Mouse (Mus musculus) E14TG2a.4 (cell line): ENCODE measurements around the gene Cdh18.
"Not testable (repeated sequence)": the region's sequence is repeated elsewhere in the genome, so short reads cannot be mapped to it uniquely, and the experiment has no call there.

Experiments used
- H3K27me3 ChIP-seq: 2 replicates; pipeline ENCODE4 v1.6.1; 2014; ENCODE audit warnings: low read length, control low read depth; ENCODE audit not compliant: insufficient read depth
- H3K36me3 ChIP-seq: 2 replicates; pipeline ENCODE4 v1.6.1; 2014; ENCODE audit warnings: low read length, control low read depth; ENCODE audit not compliant: insufficient read depth
- H3K4me1 ChIP-seq: replicated peaks from 2 replicates; pipeline ENCODE4 v1.6.1; 2014; ENCODE audit warnings: low read depth, low read length, control low read depth
- H3K4me3 ChIP-seq: replicated peaks from 2 replicates; pipeline ENCODE4 v1.5.1; 2014; ENCODE audit warnings: mild to moderate bottlenecking, low read length
- H3K9me3 ChIP-seq: 2 replicates; pipeline ENCODE4 v1.6.1; 2014; ENCODE audit warnings: low read length, control low read depth
- CTCF ChIP-seq: conservative IDR thresholded peaks from 2 replicates; pipeline ENCODE4 v1.5.1; 2014; ENCODE audit warnings: low read length
- NANOG ChIP-seq: IDR thresholded peaks from 2 replicates; pipeline ENCODE4 v1.6.1; 2014; ENCODE audit warnings: borderline replicate concordance, low read length, mixed read lengths
- POU5F1 ChIP-seq: IDR thresholded peaks from 2 replicates; pipeline ENCODE4 v1.6.1; 2014; ENCODE audit warnings: low read length, borderline replicate concordance

The Cdh18 gene

DNA sequence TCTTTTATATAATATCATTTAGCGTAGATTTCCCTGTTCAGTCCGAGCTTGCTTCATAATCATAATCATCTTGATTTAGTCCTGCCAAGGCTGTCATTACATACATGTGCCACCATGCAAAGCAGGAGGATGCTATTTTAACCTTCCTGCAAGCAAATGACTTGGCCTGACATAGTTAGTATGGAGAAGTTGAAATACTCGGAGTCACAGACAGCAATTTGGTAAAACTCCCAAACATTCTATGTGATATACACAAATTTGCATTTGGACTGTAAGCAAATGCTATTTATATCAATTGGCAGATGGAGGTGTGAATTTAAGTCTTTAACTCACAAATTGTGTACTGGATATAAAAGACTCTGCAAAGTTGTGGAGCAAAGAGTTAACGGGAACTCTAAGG lies 616.0 kb downstream of the Cdh18 start:
- no peak for TF ChIP-seq POU5F1
- Histone ChIP-seq H3K36me3 (no peaks in the 10 kb centered on the region), H3K4me3 (no peak overlapping the region), H3K9me3 (no peaks in the 10 kb centered on the region), H3K27me3 (no peaks in the 10 kb centered on the region), H3K4me1 (no peaks in the 10 kb centered on the region)

DNA sequence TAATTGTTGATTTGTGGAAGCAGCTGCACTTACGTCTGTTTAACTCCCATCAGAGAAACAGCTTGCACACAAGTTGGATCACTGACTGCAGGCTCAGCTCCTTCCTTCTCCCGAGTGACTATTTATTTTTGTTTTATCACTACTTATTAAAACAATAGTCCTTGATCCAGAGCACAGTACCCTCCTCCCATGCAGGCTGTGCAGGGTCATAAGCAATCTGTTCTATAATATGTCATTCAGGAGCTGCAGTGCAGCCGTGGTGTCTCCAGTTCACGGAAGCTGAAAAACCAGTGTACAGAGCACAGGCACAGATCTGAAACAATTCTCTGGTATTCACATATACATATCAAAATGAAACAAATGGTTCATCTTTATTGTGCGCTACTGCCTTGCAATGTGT lies 625.8 kb downstream of the Cdh18 start:
- TF ChIP-seq POU5F1 (no peak), NANOG (no peak), CTCF (no peak)
- Histone ChIP-seq H3K9me3 (no peaks in the 10 kb centered on the region), H3K36me3 (no peaks in the 10 kb centered on the region), H3K27me3 (no peaks in the 10 kb centered on the region), H3K4me3 (no peak overlapping the region), H3K4me1 (no peaks in the 10 kb centered on the region)

DNA sequence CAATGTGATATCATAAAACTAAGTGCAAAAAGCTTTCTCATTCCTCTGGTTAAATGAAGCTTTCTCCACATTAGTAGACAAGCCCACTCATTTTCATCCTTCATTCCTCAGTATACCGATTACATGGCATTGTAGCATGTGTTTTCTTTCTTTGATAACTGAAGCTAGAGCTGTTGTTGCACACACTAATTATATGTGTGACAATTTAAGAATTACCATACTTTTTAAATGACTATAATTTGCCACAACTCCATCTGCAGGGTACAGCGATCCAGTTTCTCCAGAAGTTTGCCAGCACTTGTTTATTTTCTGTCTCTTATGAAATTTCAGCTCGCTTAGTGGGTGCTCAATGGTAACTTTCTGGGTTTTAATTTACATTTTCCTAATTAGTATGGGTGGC lies 663.2 kb downstream of the Cdh18 start:
- TF ChIP-seq CTCF (no peak), POU5F1 (no peak), NANOG (no peak)
- Histone ChIP-seq H3K9me3 (no peaks in the 10 kb centered on the region), H3K27me3 (no peaks in the 10 kb centered on the region), H3K4me1 (no peaks in the 10 kb centered on the region), H3K4me3 (no peak overlapping the region), H3K36me3 (no peaks in the 10 kb centered on the region)

DNA sequence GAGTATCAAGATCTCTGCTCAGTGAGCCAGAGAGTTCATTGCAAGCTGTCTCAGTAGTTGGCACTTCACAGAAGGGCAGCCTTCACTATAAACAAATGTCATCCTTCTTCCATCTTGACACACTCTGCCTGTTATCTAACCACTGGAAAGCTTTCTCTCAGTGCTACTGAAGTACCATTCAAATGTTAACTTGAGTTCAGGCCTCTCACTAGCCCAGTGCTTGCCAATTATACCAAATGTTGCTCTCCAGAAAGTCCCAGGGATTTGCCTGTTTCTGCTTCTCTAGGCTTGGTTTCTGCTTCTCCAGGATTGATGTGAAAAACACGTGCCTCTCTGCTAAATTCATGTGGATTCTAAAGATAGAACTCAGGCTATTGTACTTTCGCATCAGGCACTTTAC lies 681.8 kb downstream of the Cdh18 start:
- Histone ChIP-seq H3K9me3 (no peaks in the 10 kb centered on the region), H3K27me3 (no peaks in the 10 kb centered on the region), H3K4me3 (no peak overlapping the region), H3K4me1 (no peaks in the 10 kb centered on the region), H3K36me3 (no peaks in the 10 kb centered on the region)
- TF ChIP-seq NANOG (no peak), CTCF (no peak), POU5F1 (no peak)

DNA sequence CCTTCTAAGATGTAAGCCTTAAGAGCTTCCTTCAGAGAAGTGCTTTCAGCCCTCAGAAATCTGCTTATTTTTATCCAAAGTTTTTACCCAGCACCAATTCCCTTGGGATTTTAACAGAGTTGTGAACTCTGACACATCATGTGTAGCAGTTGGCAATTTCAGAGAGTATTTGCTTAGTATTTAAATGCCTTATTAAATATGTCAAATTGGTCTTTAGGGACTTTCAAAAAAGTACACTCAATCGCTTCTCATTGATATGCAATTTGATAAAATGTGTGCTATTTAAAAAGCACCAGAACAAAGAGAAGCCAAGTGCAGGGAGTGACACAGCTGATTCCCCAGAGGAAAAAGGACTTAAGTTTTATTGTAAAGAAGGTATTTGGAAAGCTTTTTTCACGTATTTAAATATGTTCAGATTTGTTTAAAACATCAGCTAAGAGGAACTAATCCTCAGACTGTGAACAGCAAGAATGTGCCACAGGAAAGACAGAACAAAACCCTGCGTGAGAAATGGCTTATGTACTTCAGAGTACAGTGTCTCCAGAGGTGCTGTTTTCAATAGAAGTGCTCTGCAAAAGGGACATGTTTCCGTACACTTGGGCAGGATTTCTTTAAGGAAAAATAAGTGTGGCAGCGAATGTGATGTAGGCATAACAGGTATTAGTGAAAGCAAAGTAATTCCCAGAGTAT lies 709.1 kb downstream of the Cdh18 start:
- Histone ChIP-seq H3K36me3 (no peaks in the 10 kb centered on the region), H3K27me3 (no peaks in the 10 kb centered on the region), H3K9me3 (no peaks in the 10 kb centered on the region), H3K4me3 (no peak overlapping the region), H3K4me1 (no peaks in the 10 kb centered on the region)
- TF ChIP-seq NANOG (no peak), CTCF (no peak), POU5F1 (no peak)

DNA sequence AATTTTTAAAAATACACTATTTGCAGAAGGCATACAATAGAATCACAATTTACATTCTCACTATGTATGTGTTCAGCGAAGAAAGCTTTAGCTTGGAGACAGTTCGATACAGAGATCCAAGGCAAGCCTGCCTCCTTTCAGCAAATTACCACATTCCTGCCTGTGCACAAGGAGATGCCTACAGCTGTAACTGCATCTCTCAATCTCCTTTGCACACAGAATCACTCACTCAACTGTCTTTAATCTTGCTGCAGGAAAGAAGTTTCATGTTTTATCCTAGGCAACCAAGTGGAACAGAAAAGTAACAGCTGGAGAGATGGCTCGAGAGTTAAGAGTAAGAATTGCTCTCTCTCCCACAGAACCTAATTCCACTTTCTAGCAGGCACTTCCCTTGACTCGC lies 729.6 kb downstream of the Cdh18 start:
- H3K9me3 ChIP-seq: no peaks in the 10 kb centered on the region
- no peaks in the 10 kb centered on the region for H3K36me3 ChIP-seq
- H3K4me1 ChIP-seq: no peaks in the 10 kb centered on the region
- H3K27me3 ChIP-seq: no peaks in the 10 kb centered on the region
- H3K4me3 ChIP-seq: no peak overlapping the region
- TF ChIP-seq NANOG: no peak

DNA sequence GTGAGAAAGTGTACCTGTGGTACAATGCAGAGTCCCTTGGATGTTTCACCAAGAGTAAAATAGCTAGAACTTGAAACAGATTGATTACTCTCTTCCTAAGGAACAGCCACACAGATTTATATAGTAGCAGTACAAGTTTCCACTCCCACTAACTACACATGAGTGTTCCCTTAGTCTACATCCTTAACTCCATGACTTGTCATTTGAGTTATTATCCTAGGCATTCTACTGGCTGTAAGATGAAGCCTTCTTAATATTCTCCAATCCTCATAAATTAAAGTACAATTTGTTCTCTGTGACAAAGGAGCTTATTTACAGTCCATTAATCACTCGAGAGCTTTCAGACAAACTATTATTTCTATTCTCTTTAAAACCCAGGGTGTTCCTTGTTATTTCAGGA lies 756.2 kb downstream of the Cdh18 start:
- Histone ChIP-seq H3K9me3 (no peaks in the 10 kb centered on the region; the same call in 1 of the 2 replicates), H3K4me3 (no peak overlapping the region), H3K4me1 (no peaks in the 10 kb centered on the region), H3K36me3 (no peaks in the 10 kb centered on the region), H3K27me3 (no peaks in the 10 kb centered on the region)
- TF ChIP-seq CTCF (no peak), POU5F1 (no peak), NANOG (no peak)

DNA sequence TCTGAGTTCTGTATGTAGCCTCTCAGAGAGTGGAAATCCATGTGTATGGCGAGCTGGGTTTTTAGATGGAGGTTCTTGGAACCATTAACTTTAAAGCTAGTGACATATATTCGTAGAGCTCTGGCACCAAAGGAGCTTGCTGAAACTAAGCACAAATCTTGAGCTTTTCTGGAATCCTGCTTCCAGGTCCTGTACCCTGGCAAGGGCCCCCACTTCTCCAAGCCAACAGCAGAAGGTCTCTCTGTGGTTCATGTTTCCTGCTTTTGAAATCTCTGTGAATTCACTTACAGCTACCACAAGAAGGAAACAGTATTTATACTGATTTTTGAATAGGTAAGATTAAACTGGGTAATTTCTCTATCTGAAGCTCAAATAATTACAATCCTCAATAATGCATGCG lies 767.9 kb downstream of the Cdh18 start:
- no peaks in the 10 kb centered on the region for H3K27me3 ChIP-seq
- TF ChIP-seq POU5F1 (no peak), CTCF (no peak), NANOG (no peak)
- H3K9me3 ChIP-seq: no peaks in the 10 kb centered on the region
- no peaks in the 10 kb centered on the region for H3K36me3 ChIP-seq
- no peaks in the 10 kb centered on the region for H3K4me1 ChIP-seq
- no peak overlapping the region for H3K4me3 ChIP-seq

DNA sequence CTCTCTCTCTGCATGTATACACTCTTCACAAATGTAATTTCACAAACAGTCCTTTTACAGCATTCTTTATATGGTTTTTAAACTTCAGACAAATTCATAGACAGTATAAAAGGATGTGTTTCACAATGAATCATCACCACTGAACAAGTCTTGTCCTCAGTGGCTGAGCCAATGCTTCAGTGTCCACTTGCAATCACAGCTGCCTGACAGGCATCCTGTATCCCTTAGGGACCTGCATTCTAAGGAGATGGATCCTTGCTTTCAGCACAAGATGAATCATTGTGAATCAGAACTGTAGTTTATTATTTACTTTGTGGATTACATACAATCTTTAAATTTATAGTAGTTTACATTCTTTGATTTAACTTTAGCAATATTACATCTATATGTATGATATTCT lies 768.6 kb downstream of the Cdh18 start:
- Histone ChIP-seq H3K4me3 (no peak overlapping the region), H3K4me1 (no peaks in the 10 kb centered on the region)
- TF ChIP-seq POU5F1 (no peak), NANOG (no peak)

DNA sequence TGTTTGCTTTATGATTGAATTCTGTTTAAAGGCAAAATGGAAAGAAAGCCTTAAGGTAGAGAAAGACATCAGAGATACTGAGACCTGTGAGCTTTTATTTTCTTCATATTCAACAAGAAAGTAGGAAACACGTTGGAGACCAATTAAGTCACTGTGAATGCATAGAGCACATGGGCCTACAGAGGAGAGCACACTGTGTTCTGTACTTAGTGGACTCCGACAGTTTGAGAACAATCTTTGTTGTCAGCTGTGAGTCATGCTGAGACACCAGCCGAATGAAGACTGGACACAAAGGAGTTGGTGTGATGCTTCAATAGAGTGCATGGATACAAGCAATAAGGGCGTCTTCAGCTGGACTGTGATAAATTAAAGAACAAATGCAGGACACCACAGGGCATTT lies 791.5 kb downstream of the Cdh18 start:
- not testable (repeated sequence) for H3K36me3 ChIP-seq, H3K4me3 ChIP-seq, H3K9me3 ChIP-seq, H3K27me3 ChIP-seq, H3K4me1 ChIP-seq

More for the DNA sequence above, 768.6 kb downstream of the Cdh18 start:
- H3K36me3 ChIP-seq: no peaks in the 10 kb centered on the region
- no peaks in the 10 kb centered on the region for H3K27me3 ChIP-seq
- H3K9me3 ChIP-seq: no peaks in the 10 kb centered on the region
